Mouse (Mus musculus): ENCODE measurements around the gene Msh2.

GRCm38 (mm10) chr17:87640272-87640671, 31.9 kb upstream of the Msh2 start:
- TF ChIP-seq USF1 (IDR thresholded peaks at IDR 0.05; ENCODE audit: low read depth, low read length): no peak
- TF ChIP-seq POLR2A (IDR thresholded peaks at IDR 0.05; ENCODE audit: control insufficient read depth in 1 of 2, insufficient read depth in 1 of 2, low read depth in 1 of 2, low read length in 2 of 2, poor library complexity in 1 of 2): no peak
- TF ChIP-seq CTCF (IDR thresholded peaks at IDR 0.05 in 2 of 3, conservative IDR thresholded peaks at IDR 0.05 in 1 of 3; ENCODE audit: control insufficient read depth in 1 of 3, insufficient read depth in 1 of 3, low read depth in 2 of 3, low read length in 3 of 3, poor library complexity in 1 of 3, severe bottlenecking in 1 of 3): no peak
- TF ChIP-seq E2F4 (IDR thresholded peaks at IDR 0.05; ENCODE audit: borderline replicate concordance, low read depth, low read length): no peak
- TF ChIP-seq MYB (IDR thresholded peaks at IDR 0.05; ENCODE audit: low read depth, low read length): no peak
- TF ChIP-seq MAFK (IDR thresholded peaks at IDR 0.05; ENCODE audit: borderline replicate concordance, low read depth, low read length): no peak

Measured in MEL (cell line).